ENCODE assay signal across 22 mouse cellular contexts in genomic region chr1:134492276-134492675, GRCm38 (mm10). TPM values are rescaled to one million over a fixed set of nuclear protein-coding genes. Genes with fewer than 3 reads are reported as not detected.
"Had no signal": no experiment of that assay in that cellular context is flagged by ENCODE, and none has a peak within 500 bp of the region (broad histone marks: within the 10 kb centered on the region; RNA-seq: fewer than 3 reads in every experiment).

No protein-coding gene starts in this region.

- H3K27me3 ChIP-seq: limb, embryonic 15.5 days; neural tube, embryonic 15.5 days had no signal

- H3K4me2 ChIP-seq: limb, embryonic 15.5 days; neural tube, embryonic 15.5 days had no signal

- H3K9ac ChIP-seq: limb, embryonic 15.5 days; neural tube, embryonic 15.5 days had no signal

- H3K9me3 ChIP-seq: limb, embryonic 15.5 days; midbrain, embryonic 10.5 days; neural tube, embryonic 15.5 days had no signal

- ATAC-seq: lung, postnatal 0 days had no signal

- H3K4me3 ChIP-seq: limb, embryonic 15.5 days; midbrain, embryonic 10.5 days; myocyte; neural tube, embryonic 15.5 days had no signal

- H3K27ac ChIP-seq: kidney, postnatal 0 days; limb, embryonic 15.5 days; midbrain, embryonic 10.5 days; neural tube, embryonic 15.5 days; stomach, postnatal 0 days had no signal

- DNase-seq: kidney, adult 11 months; kidney, adult 9 months; kidney, postnatal 36 days; layer of hippocampus, adult 9-11 months; layer of hippocampus, postnatal 36 days; lung, adult 18-20 months; lung, postnatal 4 days; midbrain, embryonic 14.5 days; thymus, adult 2 months; thymus, postnatal 25 days had no signal

RNA-seq across cellular contexts. Expression of gene Mgat4e, which starts 57.2 kb away (rescaled TPM):
- total RNA-seq: layer of hippocampus, postnatal 36 days; left cerebral cortex, adult 8-10 months; left cerebral cortex, postnatal 25 days; megakaryocyte, adult 5-6 weeks had no signal
- polyA plus RNA-seq: kidney, postnatal 0 days; limb, embryonic 11.5 days; limb, embryonic 15.5 days; lung, postnatal 0 days; midbrain, embryonic 10.5 days; midbrain, embryonic 14.5 days; myocyte; neural tube, embryonic 11.5 days; neural tube, embryonic 15.5 days; stomach, postnatal 0 days; thymus, adult 2 months had no signal
